Comparison of ENCODE assay signal across 26 mouse cellular contexts in genomic region chr4:149834646-149835156, GRCm38 (mm10).
DNase-seq lines count a peak whose midpoint lies in the region; ATAC-seq and TF ChIP-seq lines count a peak whose summit lies in the region.
"Had no signal": no experiment of that assay in that cellular context is flagged by ENCODE, and none has a peak within 500 bp of the region (broad histone marks: within the 10 kb centered on the region; RNA-seq: fewer than 3 reads in every experiment).

No protein-coding gene starts in this region.

- H3K27me3 ChIP-seq in midbrain, embryonic 11.5 days (ENCODE audit: control insufficient read depth, insufficient read depth, low read length), result no peaks in the 10 kb centered on the region
- H3K27me3 ChIP-seq in midbrain, embryonic 10.5 days (ENCODE audit: low read depth, poor library complexity, severe bottlenecking), result no peaks in the 10 kb centered on the region; the same call in 1 of the 2 replicates
- H3K27me3 ChIP-seq: embryonic facial prominence, embryonic 12.5 days; forebrain, embryonic 13.5 days; forebrain, embryonic 15.5 days; Patski had no signal

- no peaks in the 10 kb centered on the region for H3K4me1 ChIP-seq in midbrain, embryonic 11.5 days (ENCODE audit: control insufficient read depth, insufficient read depth, low read length)
- H3K4me1 ChIP-seq in midbrain, embryonic 10.5 days, result peaks cover 4% of the 10 kb centered on the region
- H3K4me1 ChIP-seq: forebrain, embryonic 13.5 days; forebrain, embryonic 15.5 days had no signal

- H3K4me3 ChIP-seq in layer of hippocampus, adult 2 months, result no peak overlapping the region
- H3K4me3 ChIP-seq in midbrain, embryonic 11.5 days (ENCODE audit: low read depth, low read length), result no peak overlapping the region
- H3K4me3 ChIP-seq in midbrain, embryonic 10.5 days, result no peak overlapping the region
- H3K4me3 ChIP-seq: embryonic facial prominence, embryonic 10.5 days; embryonic facial prominence, embryonic 12.5 days; forebrain, embryonic 13.5 days; forebrain, embryonic 15.5 days had no signal

- no peak overlapping the region for H3K9ac ChIP-seq in midbrain, embryonic 11.5 days (ENCODE audit: low read length)
- H3K9ac ChIP-seq: embryonic facial prominence, embryonic 12.5 days; forebrain, embryonic 13.5 days; forebrain, embryonic 15.5 days had no signal

- H3K36me3 ChIP-seq in midbrain, embryonic 11.5 days (ENCODE audit: control insufficient read depth, insufficient read depth, low read length), result no peaks in the 10 kb centered on the region
- no peaks in the 10 kb centered on the region for H3K36me3 ChIP-seq in midbrain, embryonic 10.5 days
- H3K36me3 ChIP-seq: embryonic facial prominence, embryonic 10.5 days; embryonic facial prominence, embryonic 12.5 days; forebrain, embryonic 15.5 days; G1E had no signal

- DNase-seq in heart, adult 11 months, result peak; percentile 72
- DNase-seq in heart, adult 8-10 months (ENCODE audit: low spot score), result no peak
- DNase-seq in layer of hippocampus, adult 2 months (ENCODE audit: low spot score in 2 of 2), result peak in 1 of 2 experiments; percentile 48
- DNase-seq in layer of hippocampus, adult 11-12 months (ENCODE audit: low spot score), result no peak
- DNase-seq in midbrain, embryonic 11.5 days (ENCODE audit: low spot score, missing footprints), result peak; percentile 54
- no peak for DNase-seq in midbrain, embryonic 10.5 days (ENCODE audit: low spot score)
- DNase-seq in layer of hippocampus, postnatal 36 days, result peak; percentile 41 to 55
- no peak for DNase-seq in lung, postnatal 25 days (ENCODE audit: low spot score)
- DNase-seq: adrenal gland, adult 8-10 months; adrenal gland, postnatal 14 days; adrenal gland, postnatal 36 days; B cell, adult 2 months; cerebellum, adult 11 months; cerebellum, adult 18-20 months; cerebellum, adult 8-10 months; cerebellum, adult 9-11 months; cerebellum, postnatal 14 days; cerebellum, postnatal 36 days had no signal

- H3K27ac ChIP-seq in layer of hippocampus, adult 2 months, result peak overlapping the region; percentile 73
- H3K27ac ChIP-seq in midbrain, embryonic 11.5 days (ENCODE audit: low read depth, low read length), result no peak overlapping the region
- no peak overlapping the region for H3K27ac ChIP-seq in midbrain, embryonic 10.5 days (replicated peaks)
- H3K27ac ChIP-seq: embryonic facial prominence, embryonic 10.5 days; embryonic facial prominence, embryonic 12.5 days; forebrain, embryonic 13.5 days; forebrain, embryonic 15.5 days had no signal

- no peaks in the 10 kb centered on the region for H3K9me3 ChIP-seq in midbrain, embryonic 11.5 days (ENCODE audit: control insufficient read depth, low read length)
- H3K9me3 ChIP-seq in midbrain, embryonic 10.5 days (replicated peaks), result no peaks in the 10 kb centered on the region
- H3K9me3 ChIP-seq: embryonic facial prominence, embryonic 10.5 days; embryonic facial prominence, embryonic 12.5 days; forebrain, embryonic 13.5 days; forebrain, embryonic 15.5 days; G1E had no signal

- no peak overlapping the region for H3K4me2 ChIP-seq in midbrain, embryonic 11.5 days
- H3K4me2 ChIP-seq: embryonic facial prominence, embryonic 12.5 days; forebrain, embryonic 13.5 days; forebrain, embryonic 15.5 days had no signal

- TF ChIP-seq CTCF in layer of hippocampus, adult 2 months (conservative IDR thresholded peaks at IDR 0.05), result no peak

- WGBS in midbrain, embryonic 11.5 days, result 83% methylated on average over 9 of the region's 9 CpGs
- 88% methylated on average over 9 of the region's 9 CpGs for WGBS in midbrain, embryonic 10.5 days

- ATAC-seq in midbrain, embryonic 11.5 days (ENCODE audit: low FRiP score), result no peak
- ATAC-seq: activated CD4-positive, CD25-positive, alpha-beta regulatory T cell, adult 4 months; CD4-positive, CD25-positive, alpha-beta regulatory T cell, adult 4 months; forebrain, embryonic 13.5 days; forebrain, embryonic 15.5 days; Patski had no signal

Comparison
In these comparisons a context has a peak if more than half of its experiments do, and no peak if none do; other contexts are left out.
1. DNase-seq: peak in heart, adult 11 months (single experiment), midbrain, embryonic 11.5 days (single experiment) and layer of hippocampus, postnatal 36 days (2 of 2); none in heart, adult 8-10 months (single experiment), layer of hippocampus, adult 11-12 months (single experiment), midbrain, embryonic 10.5 days (single experiment) and lung, postnatal 25 days (single experiment).